Mouse (Mus musculus): Measurements from ENCODE around the gene Cep57l1. TPM values are rescaled to one million over a fixed set of nuclear protein-coding genes. Genes with fewer than 3 reads are reported as not detected.

Gene Cep57l1
- polyA plus RNA-seq, 2 experiments = 7.1 to 10.6 TPM

GRCm38 (mm10) chr10:41810564-41811455 is 1.1 kb upstream of the Cep57l1 start:
- H3K27me3 ChIP-seq (ENCODE audit: control insufficient read depth, insufficient read depth, low read length) = no peaks in the 10 kb centered on the region
- peak overlapping the region; percentile 94 for H3K27ac ChIP-seq
- H3K9me3 ChIP-seq (ENCODE audit: control insufficient read depth, low read length) = no peaks in the 10 kb centered on the region
- ATAC-seq (ENCODE audit: insufficient read depth) (peak; percentile 2), DNase-seq (ENCODE audit: low read depth in 3 of 3, low spot score in 3 of 3) (peak in 1 of 3 experiments; percentile 30)
- H3K9ac ChIP-seq (replicated peaks) = peak overlapping the region; percentile 90
- peak overlapping the region; percentile 94 for H3K4me2 ChIP-seq (ENCODE audit: low read depth)
- H3K36me3 ChIP-seq (replicated peaks; ENCODE audit: control insufficient read depth, insufficient read depth, low read depth) = no peaks in the 10 kb centered on the region
- peak overlapping the region; percentile 79 to 89 for H3K4me3 ChIP-seq (ENCODE audit: insufficient read depth in 1 of 2, low read depth in 2 of 2, low read length in 2 of 2)
- TF ChIP-seq CTCF (IDR thresholded peaks at IDR 0.05; ENCODE audit: low read depth) = no peak
- no peak for TF ChIP-seq EP300 (IDR thresholded peaks at IDR 0.05; ENCODE audit: low read depth)
- WGBS (ENCODE audit: insufficient replicate concordance) = under 1% methylated on average over 36 of the region's 36 CpGs
- peaks cover 18 to 29% of the 10 kb centered on the region in 2 experiments for H3K4me1 ChIP-seq (replicated peaks; ENCODE audit: control insufficient read depth in 2 of 2, insufficient read depth in 2 of 2, low read length in 1 of 2)

- H3K9me3 ChIP-seq (ENCODE audit: control insufficient read depth, low read length) = no peaks in the 10 kb centered on the region
- ATAC-seq (ENCODE audit: insufficient read depth) (peak; percentile 77), DNase-seq (ENCODE audit: low read depth in 3 of 3, low spot score in 3 of 3) (peak; percentile 86 to 92 (median 89))
- H3K27ac ChIP-seq = peak overlapping the region; percentile 94
- H3K27me3 ChIP-seq (ENCODE audit: control insufficient read depth, insufficient read depth, low read length) = no peaks in the 10 kb centered on the region
- H3K4me2 ChIP-seq (ENCODE audit: low read depth) = peak overlapping the region; percentile 94
- peaks cover 15 to 24% of the 10 kb centered on the region in 2 experiments for H3K4me1 ChIP-seq (replicated peaks; ENCODE audit: control insufficient read depth in 2 of 2, insufficient read depth in 2 of 2, low read length in 1 of 2)
- TF ChIP-seq CTCF (IDR thresholded peaks at IDR 0.05; ENCODE audit: low read depth) (no peak), EP300 (IDR thresholded peaks at IDR 0.05; ENCODE audit: low read depth) (no peak; the same call in 1 of the 2 replicates)
- peak overlapping the region; percentile 90 for H3K9ac ChIP-seq (replicated peaks)
- peak overlapping the region; percentile 79 to 89 for H3K4me3 ChIP-seq (ENCODE audit: insufficient read depth in 1 of 2, low read depth in 2 of 2, low read length in 2 of 2)
- H3K36me3 ChIP-seq (replicated peaks; ENCODE audit: control insufficient read depth, insufficient read depth, low read depth) = no peaks in the 10 kb centered on the region
- WGBS (ENCODE audit: insufficient replicate concordance) = 2% methylated on average over 25 of the region's 25 CpGs
Observed at GRCm38 (mm10) chr10:41809080-41809770, 446 bp downstream of the Cep57l1 start.

GRCm38 (mm10) chr10:41805729-41806355 is 3.8 kb downstream of the Cep57l1 start:
- DNase-seq (ENCODE audit: low read depth in 3 of 3, low spot score in 3 of 3) = no peak
- no peak for TF ChIP-seq CTCF (IDR thresholded peaks at IDR 0.05; ENCODE audit: low read depth)
- peaks cover 0 to 2% of the 10 kb centered on the region in 2 experiments; a peak in 2 of 4 replicates for H3K4me1 ChIP-seq (replicated peaks; ENCODE audit: control insufficient read depth in 2 of 2, insufficient read depth in 2 of 2, low read length in 1 of 2)
- no peak overlapping the region for H3K4me2 ChIP-seq (ENCODE audit: low read depth)
- no peak overlapping the region for H3K9ac ChIP-seq (replicated peaks)
- ATAC-seq (ENCODE audit: insufficient read depth) = no peak
- no peak overlapping the region for H3K27ac ChIP-seq
- H3K27me3 ChIP-seq (ENCODE audit: control insufficient read depth, insufficient read depth, low read length) = no peaks in the 10 kb centered on the region
- WGBS (ENCODE audit: insufficient replicate concordance) = 75% methylated on average over 2 of the region's 2 CpGs
- H3K4me3 ChIP-seq (ENCODE audit: insufficient read depth in 1 of 2, low read depth in 2 of 2, low read length in 2 of 2) = no peak overlapping the region
- peaks cover 13% of the 10 kb centered on the region for H3K36me3 ChIP-seq (replicated peaks; ENCODE audit: control insufficient read depth, insufficient read depth, low read depth)
- H3K9me3 ChIP-seq (ENCODE audit: control insufficient read depth, low read length) = peaks cover 2% of the 10 kb centered on the region; the same call in 1 of the 2 replicates

GRCm38 (mm10) chr10:41804711-41805110 is 5.0 kb downstream of the Cep57l1 start:
- WGBS (ENCODE audit: insufficient replicate concordance) = 73% methylated on average over 3 of the region's 3 CpGs
- H3K27me3 ChIP-seq (ENCODE audit: control insufficient read depth, insufficient read depth, low read length) = no peaks in the 10 kb centered on the region
- no peak overlapping the region for H3K4me2 ChIP-seq (ENCODE audit: low read depth)
- H3K27ac ChIP-seq = no peak overlapping the region
- no peak overlapping the region for H3K9ac ChIP-seq (replicated peaks)
- H3K4me1 ChIP-seq (replicated peaks; ENCODE audit: control insufficient read depth in 2 of 2, insufficient read depth in 2 of 2, low read length in 1 of 2) = peaks cover 0 to 2% of the 10 kb centered on the region in 2 experiments; a peak in 2 of 4 replicates
- peaks cover 23% of the 10 kb centered on the region for H3K36me3 ChIP-seq (replicated peaks; ENCODE audit: control insufficient read depth, insufficient read depth, low read depth)
- peaks cover 2% of the 10 kb centered on the region; the same call in 1 of the 2 replicates for H3K9me3 ChIP-seq (ENCODE audit: control insufficient read depth, low read length)
- TF ChIP-seq EP300 (IDR thresholded peaks at IDR 0.05; ENCODE audit: low read depth) = no peak
- ATAC-seq (ENCODE audit: insufficient read depth) = no peak
- no peak for DNase-seq (ENCODE audit: low read depth in 3 of 3, low spot score in 3 of 3)
- no peak overlapping the region for H3K4me3 ChIP-seq (ENCODE audit: insufficient read depth in 1 of 2, low read depth in 2 of 2, low read length in 2 of 2)

All from liver, embryonic 14.5 days (tissue).